Mouse (Mus musculus): Measurements from ENCODE around the gene Wdr89. TPM values are rescaled to one million over a fixed set of nuclear protein-coding genes. Genes with fewer than 3 reads are reported as not detected.
A peak's percentile ranks its signal among the peaks of the same experiment; 100 is the strongest.

The Wdr89 gene
- polyA plus RNA-seq, 1 experiment from 2014 or later = 2.8 TPM

DNA sequence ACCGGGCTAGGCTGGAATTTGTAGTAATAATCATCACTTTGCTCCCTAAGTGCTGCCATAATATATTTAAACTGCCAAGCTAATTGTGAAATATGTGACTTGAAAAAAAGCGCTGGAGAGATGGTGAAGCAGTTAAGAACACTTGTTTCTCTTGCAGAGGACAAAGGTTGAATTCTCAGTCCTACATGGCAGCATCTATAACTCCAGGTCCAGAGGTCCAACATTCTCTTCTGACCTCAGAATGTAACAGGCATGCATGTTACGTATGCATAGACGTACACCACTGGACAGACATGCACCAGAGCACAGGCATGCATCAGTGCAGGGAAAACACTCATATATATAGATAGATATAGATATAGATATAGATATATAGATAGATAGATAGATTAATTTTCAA lies 9.1 kb upstream of the Wdr89 start:
- Histone ChIP-seq H3K4me1 (ENCODE audit: control insufficient read depth, low read depth, low read length) (no peaks in the 10 kb centered on the region), H3K9ac (ENCODE audit: low read depth, low read length) (no peak overlapping the region), H3K27me3 (ENCODE audit: control insufficient read depth, insufficient read depth, low read depth, low read length) (no peaks in the 10 kb centered on the region), H3K27ac (ENCODE audit: low read length) (no peak overlapping the region), H3K9me3 (replicated peaks; ENCODE audit: control insufficient read depth, low read length) (no peaks in the 10 kb centered on the region), H3K4me2 (ENCODE audit: low read depth, low read length) (no peak overlapping the region), H3K36me3 (ENCODE audit: control insufficient read depth, insufficient read depth) (no peaks in the 10 kb centered on the region), H3K4me3 (ENCODE audit: low read depth, low read length) (no peak overlapping the region)
- 74% methylated on average over 4 of the region's 4 CpGs for WGBS (ENCODE audit: insufficient replicate concordance)
- ATAC-seq (ENCODE audit: low read depth) = no peak

DNA sequence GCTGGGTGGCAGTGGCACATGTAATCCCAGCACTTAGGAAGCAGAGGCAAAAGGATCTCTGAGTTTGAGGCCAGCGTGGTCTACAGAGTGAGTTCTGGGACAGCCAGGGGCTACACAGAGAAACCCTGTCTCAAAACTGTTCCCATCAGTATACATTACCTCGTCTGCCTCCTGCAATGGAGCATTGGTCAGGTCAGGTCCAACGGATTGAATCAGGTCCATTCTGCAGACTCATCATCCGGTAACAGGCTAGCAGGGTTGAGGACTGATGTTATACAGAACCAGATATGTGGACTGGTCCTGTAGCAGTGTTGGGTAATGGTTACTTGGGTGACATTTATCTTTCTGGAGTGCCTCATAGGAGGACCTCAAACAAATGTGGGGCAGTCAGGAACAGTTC lies 3.3 kb upstream of the Wdr89 start:
- Histone ChIP-seq H3K4me2 (ENCODE audit: low read depth, low read length) (no peak overlapping the region), H3K36me3 (ENCODE audit: control insufficient read depth, insufficient read depth) (no peaks in the 10 kb centered on the region), H3K4me3 (ENCODE audit: low read depth, low read length) (no peak overlapping the region), H3K27me3 (ENCODE audit: control insufficient read depth, insufficient read depth, low read depth, low read length) (no peaks in the 10 kb centered on the region), H3K4me1 (ENCODE audit: control insufficient read depth, low read depth, low read length) (peaks cover 22% of the 10 kb centered on the region), H3K27ac (ENCODE audit: low read length) (no peak overlapping the region), H3K9ac (ENCODE audit: low read depth, low read length) (no peak overlapping the region), H3K9me3 (replicated peaks; ENCODE audit: control insufficient read depth, low read length) (no peaks in the 10 kb centered on the region)
- no peak for ATAC-seq (ENCODE audit: low read depth)
- 79% methylated on average over 4 of the region's 4 CpGs for WGBS (ENCODE audit: insufficient replicate concordance)

GRCm38 (mm10) chr12:75671759-75672315 lies 2.5 kb upstream of the Wdr89 start:
- WGBS (ENCODE audit: insufficient replicate concordance) = 66% methylated on average over 3 of the region's 3 CpGs
- Histone ChIP-seq H3K9me3 (replicated peaks; ENCODE audit: control insufficient read depth, low read length) (no peaks in the 10 kb centered on the region), H3K27ac (ENCODE audit: low read length) (no peak overlapping the region), H3K36me3 (ENCODE audit: control insufficient read depth, insufficient read depth) (no peaks in the 10 kb centered on the region), H3K9ac (ENCODE audit: low read depth, low read length) (no peak overlapping the region), H3K4me3 (ENCODE audit: low read depth, low read length) (no peak overlapping the region), H3K27me3 (ENCODE audit: control insufficient read depth, insufficient read depth, low read depth, low read length) (no peaks in the 10 kb centered on the region), H3K4me2 (ENCODE audit: low read depth, low read length) (no peak overlapping the region), H3K4me1 (ENCODE audit: control insufficient read depth, low read depth, low read length) (peaks cover 24% of the 10 kb centered on the region)
- ATAC-seq (ENCODE audit: low read depth) = no peak

DNA sequence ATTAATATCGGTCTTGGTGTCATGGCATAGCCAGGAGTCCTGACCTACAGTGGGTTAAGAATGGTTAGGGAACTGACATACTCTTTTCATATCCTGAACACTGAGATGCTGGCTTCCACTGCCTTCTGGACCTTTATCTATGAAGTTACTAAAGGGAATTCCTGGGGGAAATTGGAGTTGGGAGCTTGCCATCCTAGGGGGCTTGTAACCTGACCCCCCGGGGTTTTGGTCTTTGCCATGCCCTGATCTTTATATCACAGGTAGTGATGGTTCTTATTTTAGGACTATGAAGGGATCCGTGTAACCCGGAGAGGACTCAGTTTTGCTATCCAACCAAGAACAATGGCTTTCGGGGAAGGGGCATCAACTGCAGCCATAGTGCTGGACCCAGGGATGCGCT lies 1.3 kb upstream of the Wdr89 start:
- WGBS (ENCODE audit: insufficient replicate concordance) = 80% methylated on average over 6 of the region's 6 CpGs
- ATAC-seq (ENCODE audit: low read depth) = no peak

DNA sequence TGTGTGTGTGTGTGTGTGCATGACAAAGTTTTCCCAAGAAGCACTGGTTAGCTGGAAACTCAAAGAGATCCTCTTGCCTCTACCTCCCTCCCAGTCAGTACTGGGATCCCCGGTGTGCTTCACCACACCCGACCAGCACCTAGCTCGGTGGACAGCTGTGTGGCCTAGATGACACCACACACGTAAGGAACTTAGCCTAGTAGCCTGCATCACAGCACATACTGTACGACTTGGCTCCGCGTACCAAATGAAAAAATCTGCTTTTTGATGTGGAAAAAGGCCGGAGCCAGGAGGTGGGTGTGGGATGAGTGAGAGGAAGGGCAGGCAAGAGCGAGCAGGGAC lies 450 bp downstream of the Wdr89 start:
- Histone ChIP-seq H3K4me1 (ENCODE audit: control insufficient read depth, low read depth, low read length) (peaks cover 27% of the 10 kb centered on the region), H3K9me3 (replicated peaks; ENCODE audit: control insufficient read depth, low read length) (no peaks in the 10 kb centered on the region), H3K27me3 (ENCODE audit: control insufficient read depth, insufficient read depth, low read depth, low read length) (no peaks in the 10 kb centered on the region), H3K9ac (ENCODE audit: low read depth, low read length) (peak overlapping the region; percentile 79), H3K4me2 (ENCODE audit: low read depth, low read length) (peak overlapping the region; percentile 97), H3K36me3 (ENCODE audit: control insufficient read depth, insufficient read depth) (no peaks in the 10 kb centered on the region), H3K4me3 (ENCODE audit: low read depth, low read length) (peak overlapping the region; percentile 76), H3K27ac (ENCODE audit: low read length) (peak overlapping the region; percentile 86)
- 0% methylated on average over 9 of the region's 9 CpGs for WGBS (ENCODE audit: insufficient replicate concordance)
- peak; percentile 13; the same call in 1 of the 2 replicates for ATAC-seq (ENCODE audit: low read depth)

More for the DNA sequence above, 1.3 kb upstream of the Wdr89 start:
- H3K4me2 ChIP-seq (ENCODE audit: low read depth, low read length) = peak overlapping the region; percentile 88
- H3K27ac ChIP-seq (ENCODE audit: low read length) = no peak overlapping the region; the same call in 1 of the 2 replicates
- H3K27me3 ChIP-seq (ENCODE audit: control insufficient read depth, insufficient read depth, low read depth, low read length) = no peaks in the 10 kb centered on the region
- H3K4me1 ChIP-seq (ENCODE audit: control insufficient read depth, low read depth, low read length) = peaks cover 27% of the 10 kb centered on the region
- no peaks in the 10 kb centered on the region for H3K9me3 ChIP-seq (replicated peaks; ENCODE audit: control insufficient read depth, low read length)
- H3K36me3 ChIP-seq (ENCODE audit: control insufficient read depth, insufficient read depth) = no peaks in the 10 kb centered on the region
- peak overlapping the region; percentile 73 for H3K9ac ChIP-seq (ENCODE audit: low read depth, low read length)
- H3K4me3 ChIP-seq (ENCODE audit: low read depth, low read length) = peak overlapping the region; percentile 76

GRCm38 (mm10) chr12:75668221-75668620 lies 1.1 kb downstream of the Wdr89 start:
- H3K4me3 ChIP-seq (ENCODE audit: low read depth, low read length) = no peak overlapping the region
- H3K36me3 ChIP-seq (ENCODE audit: control insufficient read depth, insufficient read depth) = no peaks in the 10 kb centered on the region
- no peak for ATAC-seq (ENCODE audit: low read depth)
- H3K9ac ChIP-seq (ENCODE audit: low read depth, low read length) = no peak overlapping the region
- H3K4me2 ChIP-seq (ENCODE audit: low read depth, low read length) = peak overlapping the region; percentile 97; the same call in 1 of the 2 replicates
- no peak overlapping the region for H3K27ac ChIP-seq (ENCODE audit: low read length)
- no peaks in the 10 kb centered on the region for H3K9me3 ChIP-seq (replicated peaks; ENCODE audit: control insufficient read depth, low read length)
- peaks cover 27% of the 10 kb centered on the region for H3K4me1 ChIP-seq (ENCODE audit: control insufficient read depth, low read depth, low read length)
- H3K27me3 ChIP-seq (ENCODE audit: control insufficient read depth, insufficient read depth, low read depth, low read length) = no peaks in the 10 kb centered on the region
- WGBS (ENCODE audit: insufficient replicate concordance) = 54% methylated on average over 2 of the region's 2 CpGs

- Histone ChIP-seq H3K4me3 (ENCODE audit: low read depth, low read length) (no peak overlapping the region), H3K4me1 (ENCODE audit: control insufficient read depth, low read depth, low read length) (peaks cover 27% of the 10 kb centered on the region), H3K27ac (ENCODE audit: low read length) (peak overlapping the region; percentile 38; the same call in 1 of the 2 replicates), H3K36me3 (ENCODE audit: control insufficient read depth, insufficient read depth) (no peaks in the 10 kb centered on the region), H3K27me3 (ENCODE audit: control insufficient read depth, insufficient read depth, low read depth, low read length) (no peaks in the 10 kb centered on the region), H3K4me2 (ENCODE audit: low read depth, low read length) (no peak overlapping the region), H3K9me3 (replicated peaks; ENCODE audit: control insufficient read depth, low read length) (no peaks in the 10 kb centered on the region), H3K9ac (ENCODE audit: low read depth, low read length) (no peak overlapping the region)
- ATAC-seq (ENCODE audit: low read depth) = no peak
Measured at GRCm38 (mm10) chr12:75666939-75667338, 2.4 kb downstream of the Wdr89 start.

DNA sequence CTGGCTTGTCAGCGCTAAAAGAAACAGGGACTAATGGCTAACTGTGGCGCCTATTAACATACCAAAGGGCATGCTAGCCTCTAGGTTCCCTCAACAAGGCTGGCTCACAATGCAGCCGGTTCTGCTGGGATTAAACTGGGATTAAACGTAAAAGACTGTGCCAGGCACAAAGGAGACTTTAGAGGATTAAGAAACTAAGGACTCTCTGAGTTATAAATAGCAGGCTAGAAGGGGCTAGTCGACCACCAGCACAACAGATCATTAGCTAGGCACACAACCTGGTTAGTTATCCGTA lies 4.9 kb downstream of the Wdr89 start:
- Histone ChIP-seq H3K4me3 (ENCODE audit: low read depth, low read length) (no peak overlapping the region), H3K9me3 (replicated peaks; ENCODE audit: control insufficient read depth, low read length) (no peaks in the 10 kb centered on the region), H3K9ac (ENCODE audit: low read depth, low read length) (no peak overlapping the region), H3K36me3 (ENCODE audit: control insufficient read depth, insufficient read depth) (no peaks in the 10 kb centered on the region), H3K27ac (ENCODE audit: low read length) (no peak overlapping the region), H3K27me3 (ENCODE audit: control insufficient read depth, insufficient read depth, low read depth, low read length) (no peaks in the 10 kb centered on the region), H3K4me1 (ENCODE audit: control insufficient read depth, low read depth, low read length) (peaks cover 17% of the 10 kb centered on the region), H3K4me2 (ENCODE audit: low read depth, low read length) (no peak overlapping the region)
- 61% methylated on average over 6 of the region's 6 CpGs for WGBS (ENCODE audit: insufficient replicate concordance)
- ATAC-seq (ENCODE audit: low read depth) = no peak

GRCm38 (mm10) chr12:75663646-75664515 lies 5.5 kb downstream of the Wdr89 start:
- H3K4me2 ChIP-seq (ENCODE audit: low read depth, low read length) = no peak overlapping the region
- H3K27ac ChIP-seq (ENCODE audit: low read length) = no peak overlapping the region
- no peak overlapping the region for H3K4me3 ChIP-seq (ENCODE audit: low read depth, low read length)
- no peaks in the 10 kb centered on the region for H3K36me3 ChIP-seq (ENCODE audit: control insufficient read depth, insufficient read depth)
- no peaks in the 10 kb centered on the region for H3K9me3 ChIP-seq (replicated peaks; ENCODE audit: control insufficient read depth, low read length)
- no peaks in the 10 kb centered on the region for H3K27me3 ChIP-seq (ENCODE audit: control insufficient read depth, insufficient read depth, low read depth, low read length)
- H3K4me1 ChIP-seq (ENCODE audit: control insufficient read depth, low read depth, low read length) = peaks cover 15% of the 10 kb centered on the region
- no peak overlapping the region for H3K9ac ChIP-seq (ENCODE audit: low read depth, low read length)
- no peak for ATAC-seq (ENCODE audit: low read depth)
- WGBS (ENCODE audit: insufficient replicate concordance) = 65% methylated on average over 13 of the region's 13 CpGs

Data from liver, embryonic 16.5 days (tissue).